Mouse (Mus musculus) intestine, embryonic 15.5 days (tissue): ENCODE measurements at regions not wholly inside any gene's neighbourhood (a gene's known extent, or its start where the extent isn't known, plus 50 kb on each side); places are given as distances from the start of the nearest gene placed in this dataset.

Experiments used
- ATAC-seq: fragments of 200-750 bp; cut with Nextera tagmentation; 2 replicates; pipeline ENCODE4 v1.8.0; 2017; ENCODE audit warnings: moderate TSS enrichment, moderate library complexity
- H3K27ac ChIP-seq: fragments of 300-500 bp; sonication (generic); 2 replicates; pipeline ENCODE4 v1.5.1; 2015; ENCODE audit warnings: mild to moderate bottlenecking, inconsistent platforms
- H3K27me3 ChIP-seq: fragments of 300-500 bp; sonication (generic); replicated peaks from 2 replicates; pipeline ENCODE4 v1.6.1; 2015; ENCODE audit warnings: inconsistent platforms
- H3K36me3 ChIP-seq: fragments of 300-500 bp; sonication (generic); 2 replicates; pipeline ENCODE4 v1.6.1; 2015; ENCODE audit warnings: inconsistent platforms
- H3K4me1 ChIP-seq: fragments of 300-500 bp; sonication (generic); replicated peaks from 2 replicates; pipeline ENCODE4 v1.6.1; 2015; ENCODE audit warnings: inconsistent platforms
- H3K4me2 ChIP-seq: fragments of 300-500 bp; sonication (generic); replicated peaks from 2 replicates; pipeline ENCODE4 v1.6.1; 2015; ENCODE audit warnings: mild to moderate bottlenecking, inconsistent platforms
- H3K4me3 ChIP-seq: fragments of 300-500 bp; sonication (generic); replicated peaks from 2 replicates; pipeline ENCODE4 v1.5.1; 2015; ENCODE audit warnings: inconsistent platforms
- H3K9ac ChIP-seq: fragments of 300-500 bp; sonication (generic); 2 replicates; pipeline ENCODE4 v1.6.1; 2015; ENCODE audit warnings: inconsistent platforms
- H3K9me3 ChIP-seq: fragments of 300-500 bp; sonication (generic); 2 replicates; pipeline ENCODE4 v1.6.1; 2016; ENCODE audit warnings: inconsistent platforms
- WGBS: fragments of 180-500 bp; shearing (Covaris S2); methylation state at CpG from one replicate; pipeline ENCODE4 v1.1.7; 2015; 5-methylcytosine and 5-hydroxymethylcytosine counted together

DNA sequence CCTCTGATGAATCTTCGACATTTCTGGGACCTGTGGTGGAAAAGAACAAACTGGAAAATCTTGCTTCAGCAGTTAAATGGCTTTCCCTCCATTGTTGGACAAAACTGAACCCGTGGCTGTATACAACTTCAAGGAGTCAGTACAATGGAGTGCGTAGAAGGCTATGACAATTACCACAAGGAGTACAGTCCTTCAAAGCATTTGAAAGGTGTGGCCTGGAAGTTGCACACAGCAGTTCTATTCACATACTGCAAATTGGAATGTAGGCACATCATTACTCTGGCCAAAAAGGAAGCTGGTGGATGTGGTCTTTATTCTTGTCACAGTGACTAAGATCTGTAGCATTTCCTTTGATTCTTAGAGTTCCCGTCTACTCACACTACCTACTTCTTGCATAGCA is 215.7 kb upstream of the Lcorl start:
- no peak overlapping the region for H3K4me2 ChIP-seq
- H3K36me3 ChIP-seq = no peaks in the 10 kb centered on the region
- H3K27me3 ChIP-seq = no peaks in the 10 kb centered on the region
- H3K27ac ChIP-seq = no peak overlapping the region
- no peak for ATAC-seq
- H3K9ac ChIP-seq = no peak overlapping the region
- H3K4me3 ChIP-seq = no peak overlapping the region
- 82% methylated on average over 4 of the region's 4 CpGs for WGBS
- H3K4me1 ChIP-seq = no peaks in the 10 kb centered on the region
- no peaks in the 10 kb centered on the region for H3K9me3 ChIP-seq

- Histone ChIP-seq H3K27me3 (no peaks in the 10 kb centered on the region), H3K4me1 (no peaks in the 10 kb centered on the region), H3K9ac (no peak overlapping the region), H3K9me3 (no peaks in the 10 kb centered on the region), H3K4me2 (no peak overlapping the region), H3K27ac (no peak overlapping the region), H3K4me3 (no peak overlapping the region), H3K36me3 (no peaks in the 10 kb centered on the region)
- ATAC-seq = no peak
- 82% methylated on average over 3 of the region's 3 CpGs for WGBS
Measured at GRCm38 (mm10) chr5:46059910-46060309, 202.5 kb upstream of the Lcorl start.

- no peaks in the 10 kb centered on the region for H3K4me1 ChIP-seq
- ATAC-seq = no peak
- H3K9me3 ChIP-seq = no peaks in the 10 kb centered on the region
- WGBS = 96% methylated on average over 2 of the region's 2 CpGs
- H3K27ac ChIP-seq = no peak overlapping the region
- no peaks in the 10 kb centered on the region for H3K36me3 ChIP-seq
- H3K4me2 ChIP-seq = no peak overlapping the region
- H3K27me3 ChIP-seq = no peaks in the 10 kb centered on the region
- H3K9ac ChIP-seq = no peak overlapping the region
- no peak overlapping the region for H3K4me3 ChIP-seq
Measured at GRCm38 (mm10) chr5:46054850-46055249, 197.4 kb upstream of the Lcorl start.

- no peaks in the 10 kb centered on the region for H3K27me3 ChIP-seq
- no peaks in the 10 kb centered on the region for H3K36me3 ChIP-seq
- no peaks in the 10 kb centered on the region for H3K4me1 ChIP-seq
- H3K4me2 ChIP-seq = no peak overlapping the region
- no peak overlapping the region for H3K4me3 ChIP-seq
- H3K9me3 ChIP-seq = no peaks in the 10 kb centered on the region
- H3K9ac ChIP-seq = no peak overlapping the region
- no peak for ATAC-seq
- WGBS = 76% methylated on average over 6 of the region's 6 CpGs
- no peak overlapping the region for H3K27ac ChIP-seq
Measured at GRCm38 (mm10) chr5:46042684-46043348, 185.4 kb upstream of the Lcorl start.

GRCm38 (mm10) chr5:46033008-46033676 is 175.7 kb upstream of the Lcorl start:
- H3K4me2 ChIP-seq = no peak overlapping the region
- H3K27ac ChIP-seq = no peak overlapping the region
- no peaks in the 10 kb centered on the region for H3K27me3 ChIP-seq
- H3K9ac ChIP-seq = no peak overlapping the region
- H3K36me3 ChIP-seq = no peaks in the 10 kb centered on the region
- WGBS = 43% methylated on average over 8 of the region's 8 CpGs
- no peak overlapping the region for H3K4me3 ChIP-seq
- peaks cover 5% of the 10 kb centered on the region for H3K4me1 ChIP-seq
- ATAC-seq = peak; percentile 80
- H3K9me3 ChIP-seq = no peaks in the 10 kb centered on the region

DNA sequence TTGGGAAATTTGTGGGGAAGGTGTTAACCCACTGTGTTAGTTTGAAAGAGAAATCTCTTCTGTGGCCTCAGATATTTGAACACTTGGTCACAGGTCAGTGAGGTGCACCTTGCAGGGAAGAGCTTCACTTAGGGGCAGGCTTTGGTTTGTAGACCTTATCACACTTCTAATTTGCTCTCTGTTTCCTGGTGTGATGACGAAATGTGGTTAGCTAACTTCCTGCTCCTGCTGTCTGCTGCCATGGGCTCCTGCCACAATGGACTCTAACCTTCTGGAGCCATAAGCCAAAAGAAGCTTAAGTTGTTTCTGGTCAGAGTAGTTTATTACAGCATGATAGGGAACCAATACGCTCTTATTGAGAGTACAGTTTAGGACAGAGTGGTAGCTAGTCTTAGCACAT is 174.8 kb upstream of the Lcorl start:
- Histone ChIP-seq H3K9me3 (no peaks in the 10 kb centered on the region), H3K4me3 (no peak overlapping the region), H3K27ac (no peak overlapping the region), H3K9ac (no peak overlapping the region), H3K27me3 (no peaks in the 10 kb centered on the region), H3K4me2 (no peak overlapping the region), H3K36me3 (no peaks in the 10 kb centered on the region), H3K4me1 (peaks cover 5% of the 10 kb centered on the region)
- WGBS = 69% methylated on average over 2 of the region's 2 CpGs
- ATAC-seq = peak; percentile 85

- Histone ChIP-seq H3K9me3 (no peaks in the 10 kb centered on the region), H3K27me3 (no peaks in the 10 kb centered on the region), H3K4me3 (no peak overlapping the region), H3K4me2 (no peak overlapping the region), H3K9ac (no peak overlapping the region), H3K4me1 (no peaks in the 10 kb centered on the region), H3K36me3 (no peaks in the 10 kb centered on the region), H3K27ac (no peak overlapping the region)
- peak; percentile 65; the same call in 1 of the 2 replicates for ATAC-seq
- 27% methylated on average over 3 of the region's 3 CpGs for WGBS
Measured at GRCm38 (mm10) chr5:46024138-46024537, 166.7 kb upstream of the Lcorl start.

DNA sequence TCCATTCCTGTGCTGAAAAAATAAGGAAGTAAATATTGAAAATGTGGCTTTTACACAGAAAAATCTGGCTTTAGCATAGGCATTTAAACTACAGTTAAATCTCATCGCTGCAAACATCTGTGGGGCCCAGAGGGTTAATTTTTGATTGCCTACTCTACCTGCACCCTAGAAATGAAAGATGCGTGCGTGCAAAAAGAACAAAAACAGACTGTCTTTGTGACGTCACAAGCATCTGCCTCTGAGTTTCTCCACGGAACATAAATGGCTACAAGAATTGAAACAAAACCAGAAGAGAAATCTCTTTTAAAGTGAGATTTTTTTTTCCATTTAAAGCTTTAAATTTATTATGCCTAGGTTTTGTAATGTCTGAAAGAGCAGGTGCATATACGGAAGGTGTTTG is 166.0 kb upstream of the Lcorl start:
- H3K4me3 ChIP-seq = no peak overlapping the region
- H3K4me2 ChIP-seq = no peak overlapping the region
- H3K9ac ChIP-seq = no peak overlapping the region
- no peaks in the 10 kb centered on the region for H3K4me1 ChIP-seq
- H3K27me3 ChIP-seq = no peaks in the 10 kb centered on the region
- no peak for ATAC-seq
- WGBS = 58% methylated on average over 6 of the region's 6 CpGs
- no peaks in the 10 kb centered on the region for H3K9me3 ChIP-seq
- no peaks in the 10 kb centered on the region for H3K36me3 ChIP-seq
- H3K27ac ChIP-seq = no peak overlapping the region

- H3K36me3 ChIP-seq = no peaks in the 10 kb centered on the region
- H3K27me3 ChIP-seq = no peaks in the 10 kb centered on the region
- no peak overlapping the region for H3K27ac ChIP-seq
- no peak for ATAC-seq
- H3K4me3 ChIP-seq = no peak overlapping the region
- H3K9ac ChIP-seq = no peak overlapping the region
- H3K9me3 ChIP-seq = no peaks in the 10 kb centered on the region
- H3K4me2 ChIP-seq = no peak overlapping the region
- 79% methylated on average over 7 of the region's 7 CpGs for WGBS
- H3K4me1 ChIP-seq = no peaks in the 10 kb centered on the region
Measured at GRCm38 (mm10) chr5:46022047-46022422, 164.6 kb upstream of the Lcorl start.

DNA sequence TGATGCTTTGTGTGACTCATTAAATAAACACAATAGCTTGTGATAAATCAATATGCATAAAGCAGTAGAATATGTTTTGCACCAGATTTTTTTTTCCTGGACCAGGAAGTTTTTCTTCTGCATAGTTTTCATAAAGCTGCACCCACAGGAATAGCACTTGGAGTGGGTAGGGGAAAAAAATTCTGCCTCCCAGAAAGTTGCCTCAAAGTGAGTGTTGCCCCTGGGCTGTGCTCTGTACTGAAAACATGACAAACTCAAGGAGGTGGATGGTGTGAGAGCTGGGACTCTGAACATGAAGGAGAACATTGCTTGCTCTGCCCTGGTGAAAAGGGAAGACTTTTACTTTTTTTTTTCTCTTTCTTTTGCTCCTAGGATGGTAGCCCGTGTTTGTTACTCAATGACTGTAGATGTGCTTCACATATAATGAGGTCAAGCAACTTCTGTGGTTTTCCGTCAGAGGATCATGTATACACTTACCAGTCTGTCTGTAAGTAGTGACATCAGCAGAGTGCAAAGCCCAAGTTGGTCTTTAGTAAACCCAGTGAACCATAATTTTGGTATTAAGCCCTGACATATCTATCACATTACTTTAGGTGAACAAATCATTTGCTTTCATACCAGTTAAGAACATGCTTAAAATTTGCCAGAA is 164.1 kb upstream of the Lcorl start:
- Histone ChIP-seq H3K4me1 (no peaks in the 10 kb centered on the region), H3K27ac (no peak overlapping the region), H3K27me3 (no peaks in the 10 kb centered on the region), H3K4me2 (no peak overlapping the region), H3K36me3 (no peaks in the 10 kb centered on the region), H3K9ac (no peak overlapping the region), H3K4me3 (no peak overlapping the region), H3K9me3 (no peaks in the 10 kb centered on the region)
- ATAC-seq = no peak
- WGBS = 74% methylated on average over 2 of the region's 2 CpGs

DNA sequence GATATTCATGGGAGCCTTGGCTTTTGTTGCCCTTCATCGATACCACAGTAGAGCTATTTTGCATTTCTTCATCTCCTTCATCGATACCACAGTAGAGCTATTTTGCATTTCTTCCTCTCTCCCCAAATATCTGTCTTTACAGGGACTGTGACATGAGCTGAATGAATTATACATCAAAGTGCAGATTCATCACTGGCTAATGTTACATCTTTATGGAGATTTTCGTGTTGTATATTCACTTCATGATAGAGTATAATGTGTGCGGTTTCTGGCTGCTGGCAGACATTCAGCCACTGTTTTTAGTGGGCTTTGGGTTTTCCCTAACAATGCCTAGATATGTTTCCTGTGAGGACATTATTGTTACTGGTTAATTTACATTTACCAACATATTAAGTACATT is 162.8 kb upstream of the Lcorl start:
- H3K9me3 ChIP-seq = no peaks in the 10 kb centered on the region
- no peaks in the 10 kb centered on the region for H3K36me3 ChIP-seq
- H3K9ac ChIP-seq = no peak overlapping the region
- no peak overlapping the region for H3K27ac ChIP-seq
- no peaks in the 10 kb centered on the region for H3K4me1 ChIP-seq
- WGBS = 78% methylated on average over 4 of the region's 4 CpGs
- no peak for ATAC-seq
- no peaks in the 10 kb centered on the region for H3K27me3 ChIP-seq
- H3K4me2 ChIP-seq = no peak overlapping the region
- H3K4me3 ChIP-seq = no peak overlapping the region

DNA sequence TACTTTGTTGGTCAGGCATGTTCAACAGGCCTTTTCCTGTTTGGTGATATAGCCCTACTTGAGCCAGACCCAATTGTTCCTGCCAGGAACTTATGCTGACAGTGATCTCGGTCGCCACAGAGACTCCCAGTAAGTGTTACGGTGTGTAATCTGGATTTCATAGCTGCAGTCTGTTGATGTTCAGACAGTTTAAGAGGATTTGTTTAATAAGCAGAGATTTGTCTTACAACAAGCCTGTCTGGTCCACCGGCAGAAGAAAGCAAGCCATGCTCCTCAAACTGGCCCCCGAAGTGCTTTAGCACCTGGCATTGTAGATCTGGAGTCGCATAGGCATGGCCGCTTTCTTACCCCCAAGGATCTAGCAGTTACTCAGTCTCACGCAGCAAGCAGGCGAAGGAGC is 150.0 kb upstream of the Lcorl start:
- 81% methylated on average over 9 of the region's 9 CpGs for WGBS
- no peaks in the 10 kb centered on the region for H3K36me3 ChIP-seq
- H3K27me3 ChIP-seq = no peaks in the 10 kb centered on the region
- H3K9me3 ChIP-seq = no peaks in the 10 kb centered on the region
- no peak overlapping the region for H3K4me2 ChIP-seq
- ATAC-seq = no peak
- H3K27ac ChIP-seq = no peak overlapping the region
- no peaks in the 10 kb centered on the region for H3K4me1 ChIP-seq
- H3K4me3 ChIP-seq = no peak overlapping the region
- no peak overlapping the region for H3K9ac ChIP-seq

DNA sequence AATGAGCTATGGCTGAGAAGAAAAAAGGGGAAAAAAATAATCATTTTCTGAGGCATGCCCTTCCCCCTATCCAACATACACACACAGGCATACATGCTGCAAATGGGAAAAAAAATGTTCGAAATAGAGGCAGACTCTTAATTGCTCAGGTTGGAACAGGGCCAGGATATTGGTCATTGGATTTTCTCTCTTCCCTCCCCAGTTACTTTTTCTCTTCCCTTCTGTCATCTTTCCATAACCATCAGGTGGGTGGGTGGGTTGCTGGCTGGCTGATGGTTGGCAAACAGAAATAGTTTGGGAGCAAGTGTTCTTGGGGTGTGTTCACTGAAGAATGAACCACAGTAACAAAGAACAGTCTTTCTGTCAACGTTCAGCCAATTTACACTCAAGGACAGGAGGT is 149.3 kb upstream of the Lcorl start:
- Histone ChIP-seq H3K4me1 (no peaks in the 10 kb centered on the region), H3K9ac (no peak overlapping the region), H3K36me3 (no peaks in the 10 kb centered on the region), H3K27me3 (no peaks in the 10 kb centered on the region), H3K27ac (no peak overlapping the region), H3K9me3 (no peaks in the 10 kb centered on the region), H3K4me3 (no peak overlapping the region), H3K4me2 (no peak overlapping the region)
- ATAC-seq = no peak
- WGBS = 75% methylated on average over 2 of the region's 2 CpGs
